Mouse (Mus musculus): ENCODE results near the gene Col6a2.

DNA sequence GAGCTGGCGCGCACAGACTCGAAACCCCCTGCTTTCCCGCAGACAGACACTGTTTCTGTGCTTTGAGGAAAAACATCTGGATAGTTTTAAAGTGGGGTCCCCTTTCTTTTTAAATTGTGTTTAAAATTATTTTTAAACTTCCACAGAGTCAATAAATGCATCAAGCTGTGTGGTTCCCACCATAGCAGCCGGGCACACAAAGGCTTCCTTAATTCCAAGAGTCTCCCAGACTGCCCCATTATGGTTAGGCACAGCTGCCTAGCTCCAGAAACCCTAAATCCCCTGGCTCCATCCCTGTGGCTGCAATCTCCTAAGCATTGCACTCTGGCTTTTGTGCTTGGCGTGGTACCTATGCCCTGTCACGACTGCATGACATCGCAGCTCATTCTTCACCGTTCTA lies 48.5 kb upstream of the Col6a2 start:
- TF ChIP-seq ZNF384 (IDR thresholded peaks at IDR 0.05; ENCODE audit: low read depth, low read length) (no peak), ZC3H11A (IDR thresholded peaks at IDR 0.05; ENCODE audit: borderline replicate concordance, low read depth, low read length) (no peak), MAFK (IDR thresholded peaks at IDR 0.05; ENCODE audit: insufficient read depth, low read depth, low read length) (no peak), CHD2 (IDR thresholded peaks at IDR 0.05; ENCODE audit: low read depth, low read length) (no peak)

Data from ES-E14 (cell line).